Mouse (Mus musculus) liver (tissue): ENCODE results near the gene Bpgm.

ENCODE experiments used
- DNase-seq: peaks from one replicate; pipeline ENCODE4 v3.0.0-alpha.2; 2020; ENCODE audit warnings: mixed read lengths

Gene Bpgm

DNA sequence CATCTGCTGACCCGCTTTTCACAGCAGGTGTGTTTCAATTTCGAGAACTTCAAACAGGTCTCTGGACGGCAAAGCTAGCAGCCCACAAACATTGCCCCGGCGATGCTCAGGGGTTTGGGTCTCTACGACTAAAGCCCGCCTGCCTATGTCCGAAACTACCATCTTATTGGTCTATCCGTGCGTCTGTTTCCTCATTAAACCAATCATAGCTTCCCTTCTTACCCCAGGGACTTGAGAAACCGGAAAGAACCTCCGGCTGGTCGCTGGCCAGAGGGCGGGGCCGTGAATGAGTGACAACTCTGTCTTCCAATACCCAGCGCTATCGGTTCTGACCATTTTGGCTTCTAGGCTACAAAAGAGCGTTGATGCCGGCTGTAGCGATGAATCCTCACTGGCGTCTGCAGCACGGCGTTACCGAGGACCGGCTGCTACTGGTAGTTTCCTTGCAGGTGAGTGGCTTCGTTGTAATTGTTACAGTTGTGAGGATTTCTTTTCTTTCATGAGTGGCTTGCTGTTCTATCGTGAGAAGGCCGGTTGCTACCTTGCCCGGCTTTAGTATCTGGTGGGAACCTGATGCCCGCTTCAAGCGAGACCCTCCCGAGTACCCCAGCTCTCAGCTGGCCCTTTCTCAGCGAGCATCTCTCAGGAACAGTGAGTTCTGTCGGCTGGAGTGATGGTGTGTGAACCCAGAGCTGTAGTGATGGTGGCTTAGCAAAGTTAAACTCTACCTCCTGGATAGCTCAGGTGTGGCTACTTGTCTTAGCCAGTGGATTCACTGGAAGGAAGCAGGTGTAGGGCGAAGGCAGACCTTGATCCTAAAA lies at the start of gene Bpgm:
TSS of gene Bpgm (plus strand) at position 234 of the 821 bp plus-strand sequence.
- peak; percentile 98 for DNase-seq

DNA sequence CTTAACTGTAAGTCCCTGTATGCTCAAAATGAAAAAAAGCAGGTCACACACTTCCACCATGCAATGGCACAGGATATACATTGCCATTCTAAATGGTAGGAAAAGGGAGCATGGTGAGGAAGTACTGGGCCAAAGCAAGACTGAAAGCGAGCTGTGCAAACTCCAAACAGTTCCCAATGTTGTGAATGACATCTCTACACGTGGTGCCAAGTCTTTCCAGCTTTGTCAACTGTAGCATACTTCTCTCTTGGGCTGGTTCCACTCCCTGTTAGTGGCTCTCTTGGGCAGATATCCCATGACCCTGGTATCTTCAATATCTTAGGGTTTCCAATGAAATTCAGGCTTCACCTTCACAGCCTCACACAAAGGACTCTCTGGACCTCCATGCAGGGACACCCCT lies 37.0 kb upstream of the Bpgm start:
- no peak for DNase-seq

DNA sequence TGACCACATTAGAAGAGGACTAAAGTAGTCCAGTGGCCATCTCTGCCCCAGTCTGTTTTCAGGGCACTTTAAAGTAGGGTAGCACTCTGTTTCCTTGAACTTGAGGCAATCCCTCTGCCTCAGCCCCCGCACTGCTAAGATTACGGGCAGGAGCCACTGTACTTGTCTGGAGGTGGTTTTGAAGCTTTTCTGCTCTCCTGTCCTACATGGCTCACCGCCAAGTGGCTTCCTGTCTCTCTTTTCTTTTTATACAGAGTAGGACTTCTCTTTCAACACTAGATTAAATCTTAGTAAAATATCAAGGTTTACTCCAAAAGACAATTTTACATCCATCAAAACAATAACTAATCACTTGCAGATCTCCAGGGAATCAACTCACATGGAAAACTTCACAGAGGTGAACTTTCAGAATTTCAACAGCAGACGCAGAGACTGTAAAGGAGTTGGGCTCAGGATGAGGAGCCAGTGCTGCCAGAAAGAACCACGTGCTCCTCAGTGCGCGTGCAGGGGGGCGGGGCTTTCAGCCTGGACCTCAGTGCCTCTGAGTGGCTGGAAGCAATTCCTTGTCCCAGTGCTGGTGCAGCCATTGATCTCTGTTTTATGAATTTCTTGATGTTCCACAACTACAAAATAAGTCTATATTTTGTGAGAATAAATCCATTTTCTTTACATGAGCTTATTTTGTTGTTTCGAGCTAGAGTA lies 34.3 kb upstream of the Bpgm start:
- no peak for DNase-seq

DNA sequence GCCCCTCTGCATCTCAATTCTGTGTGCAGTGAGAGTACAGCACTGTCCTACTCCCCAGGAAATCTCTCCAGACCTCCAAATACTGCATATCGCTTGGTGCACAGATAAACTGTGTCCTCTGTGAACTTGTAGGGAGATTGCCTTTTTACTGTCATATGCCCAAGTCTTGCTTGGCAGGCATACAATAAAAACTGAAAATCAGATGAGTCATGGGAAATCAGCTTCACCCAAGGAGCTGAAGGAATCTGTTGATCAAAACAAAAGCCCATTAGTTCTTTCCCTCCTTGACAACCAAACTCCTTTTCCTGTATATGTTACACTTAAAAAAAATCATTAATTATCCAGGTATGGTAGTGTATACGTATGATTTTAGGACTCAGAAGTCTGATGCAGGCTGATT lies 32.2 kb upstream of the Bpgm start:
- no peak for DNase-seq

- peak; percentile 79 for DNase-seq
Measured at GRCm38 (mm10) chr6:34447961-34448360, 28.0 kb upstream of the Bpgm start.

- DNase-seq: no peak
Measured at GRCm38 (mm10) chr6:34448696-34449095, 27.3 kb upstream of the Bpgm start.

DNA sequence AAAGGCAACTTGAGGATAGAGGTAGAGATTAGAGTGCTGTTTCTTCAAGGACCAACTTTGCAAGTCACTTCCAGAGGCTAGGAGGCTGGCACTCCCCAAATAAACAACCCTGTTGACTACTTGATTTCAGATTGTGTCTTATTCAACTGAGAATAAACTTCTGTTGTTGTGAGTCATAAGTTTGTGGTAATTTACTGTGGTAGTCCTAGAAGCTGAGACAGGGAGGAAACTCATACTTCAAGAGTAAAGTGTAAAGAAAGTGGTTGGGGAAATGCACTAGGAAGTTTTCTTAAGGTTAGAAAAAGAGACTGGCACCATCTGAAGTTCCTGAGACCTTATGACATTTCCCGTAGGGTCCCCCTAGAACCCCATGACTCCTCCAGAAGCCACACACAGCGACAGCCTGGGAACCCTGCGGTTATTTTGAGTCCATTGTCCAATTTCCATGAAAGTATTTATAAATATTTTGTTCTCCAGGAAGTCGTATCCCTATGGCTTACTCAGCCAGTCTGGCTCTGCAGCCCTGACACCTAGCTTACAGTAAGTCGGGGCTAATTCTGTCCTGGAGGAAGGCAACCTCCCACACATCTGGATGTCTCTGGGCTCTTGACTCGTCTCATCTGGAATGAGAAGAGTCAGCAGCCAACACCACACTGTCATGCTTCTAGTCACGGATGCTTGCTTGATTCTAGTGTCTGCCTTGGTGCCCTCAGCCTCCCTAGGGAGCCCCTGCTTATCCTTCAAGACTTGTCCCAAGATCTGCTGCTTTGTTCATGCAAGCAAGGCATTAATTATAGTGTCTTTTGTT lies 22.8 kb upstream of the Bpgm start:
- no peak for DNase-seq

- DNase-seq: no peak
Measured at GRCm38 (mm10) chr6:34459456-34459855, 16.6 kb upstream of the Bpgm start.

DNA sequence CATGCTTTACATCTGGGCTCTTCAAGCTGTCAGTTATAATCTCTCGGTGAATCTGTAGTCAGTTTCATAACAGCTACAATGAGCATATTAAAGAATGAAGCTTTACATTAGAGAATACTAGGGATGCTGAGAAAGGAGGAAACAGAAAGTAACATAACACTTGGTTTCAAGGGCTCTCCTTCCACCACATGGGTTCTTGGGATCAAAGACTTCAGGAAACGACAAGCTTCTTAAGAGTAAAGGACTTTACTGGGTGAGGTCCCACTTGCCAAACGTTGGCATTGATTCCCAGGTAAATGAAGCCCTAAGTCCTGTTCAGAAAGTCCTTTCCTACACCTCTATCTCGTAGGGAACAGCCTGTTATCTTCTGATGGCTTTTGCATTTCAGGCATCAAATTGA lies 15.4 kb upstream of the Bpgm start:
- no peak for DNase-seq

DNA sequence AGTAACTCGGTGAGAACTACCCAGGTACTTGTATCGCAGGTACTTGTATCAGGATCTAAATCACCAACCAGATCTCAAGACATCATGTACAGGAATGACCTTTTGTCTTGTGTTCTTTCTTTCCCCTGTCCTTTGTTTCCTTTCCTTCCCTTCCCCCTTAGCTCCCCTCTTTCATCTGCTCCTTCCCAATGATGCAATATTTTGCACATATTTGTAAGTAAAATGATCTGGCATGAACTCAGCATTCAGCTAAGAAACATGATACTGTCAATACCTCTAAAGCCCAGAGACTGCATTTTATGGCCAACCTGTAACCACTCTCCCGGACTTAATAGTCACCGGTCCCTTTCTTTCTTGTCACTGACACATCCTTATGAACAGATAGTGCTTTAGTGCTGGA lies 12.4 kb upstream of the Bpgm start:
- no peak for DNase-seq

DNA sequence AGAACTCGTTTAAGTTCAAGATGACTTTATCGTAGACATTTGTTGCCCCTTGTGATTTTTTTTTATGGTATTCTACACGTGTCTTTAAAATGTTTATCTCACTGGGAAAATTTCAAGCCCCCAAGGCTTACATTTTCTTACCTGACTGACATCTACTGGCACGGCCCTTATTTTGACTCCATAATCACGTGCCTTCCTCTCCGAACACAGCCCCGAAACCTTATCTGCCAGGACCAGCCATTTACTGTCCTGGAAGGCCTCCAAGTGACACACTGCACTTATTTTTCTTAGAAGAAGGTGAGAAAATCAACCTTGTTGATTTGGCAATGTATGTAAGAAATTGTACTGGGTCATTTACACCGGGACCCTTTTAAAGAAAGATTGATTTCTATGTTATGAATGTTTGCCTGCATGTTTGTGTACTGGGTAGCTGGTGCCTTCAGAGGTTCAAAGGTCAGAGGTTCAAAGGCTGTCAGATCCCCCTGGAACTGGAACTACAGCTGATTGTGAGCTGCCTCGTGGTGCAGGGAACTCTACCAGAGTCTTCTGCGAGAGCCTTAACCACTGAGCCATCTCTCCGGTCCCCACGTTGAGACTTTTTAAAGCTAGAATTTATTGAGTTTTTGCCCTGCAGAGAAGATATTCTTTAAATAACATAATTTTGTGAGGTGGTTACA lies 4.4 kb upstream of the Bpgm start:
- peak; percentile 88 for DNase-seq

- no peak for DNase-seq
Measured at GRCm38 (mm10) chr6:34473346-34473745, 2.7 kb upstream of the Bpgm start.

DNA sequence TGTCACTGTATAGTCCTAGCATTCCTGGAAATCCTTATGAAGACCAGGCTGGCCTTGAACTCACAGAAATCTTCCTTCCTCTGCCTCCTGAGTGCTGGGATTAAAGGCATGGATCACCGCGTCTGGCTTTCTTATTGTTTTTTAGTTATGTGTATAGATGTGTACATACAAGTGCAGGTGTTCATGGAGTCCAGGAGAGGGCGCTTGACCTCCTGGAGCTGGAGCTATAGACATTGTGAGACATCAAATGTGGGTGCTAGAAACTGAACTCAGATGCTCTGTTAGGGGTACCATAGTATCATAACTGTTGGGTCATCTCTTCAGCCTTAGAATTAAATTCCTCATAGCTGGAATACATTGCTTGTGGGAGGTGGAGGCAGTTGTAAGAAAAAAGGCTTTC lies 2.0 kb upstream of the Bpgm start:
- DNase-seq: peak; percentile 58

- no peak for DNase-seq
Measured at GRCm38 (mm10) chr6:34475391-34475790, 616 bp upstream of the Bpgm start.

GRCm38 (mm10) chr6:34478036-34478435 lies 2.0 kb downstream of the Bpgm start:
- DNase-seq: no peak

GRCm38 (mm10) chr6:34478677-34479360 lies 2.8 kb downstream of the Bpgm start:
- peak; percentile 76 for DNase-seq

DNA sequence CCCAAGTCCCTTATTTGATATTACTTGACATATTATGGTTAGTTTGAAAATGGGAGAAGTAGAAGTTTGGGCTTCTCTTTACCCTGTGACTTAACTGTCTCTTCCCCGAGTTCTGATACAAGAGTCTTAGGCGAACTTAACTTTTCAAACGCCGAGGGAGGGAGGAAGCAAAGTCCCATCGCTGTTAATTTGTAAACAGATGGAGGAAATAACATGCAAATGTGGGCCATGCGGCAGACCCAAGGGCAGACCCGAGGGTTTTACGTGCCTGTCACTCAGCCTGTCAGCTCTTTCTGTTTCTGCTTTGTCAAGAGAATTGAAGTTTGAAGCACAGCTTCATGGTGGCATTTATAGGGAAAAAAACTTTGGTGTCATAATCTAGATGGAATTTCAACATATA lies 3.5 kb downstream of the Bpgm start:
- no peak for DNase-seq

DNA sequence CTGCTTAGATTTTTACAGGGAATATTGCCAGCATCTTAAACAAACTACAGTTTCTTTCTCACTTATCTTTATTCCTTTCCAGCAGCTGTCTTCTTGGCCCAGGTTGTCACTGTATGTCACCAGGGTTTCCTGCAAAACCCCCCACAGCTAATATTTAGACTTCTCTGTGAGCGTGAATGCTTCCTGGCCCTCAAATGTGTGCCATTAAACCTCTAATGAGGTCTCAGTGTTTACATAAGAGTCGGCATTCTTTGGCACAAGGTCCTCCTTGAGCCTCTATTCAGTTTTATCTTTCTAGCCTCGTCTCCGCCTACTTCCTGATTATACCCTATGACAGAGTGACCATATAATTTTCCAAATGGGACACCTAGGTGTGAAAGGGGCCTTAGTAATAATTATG lies 4.7 kb downstream of the Bpgm start:
- no peak for DNase-seq

GRCm38 (mm10) chr6:34481349-34481748 lies 5.3 kb downstream of the Bpgm start:
- no peak for DNase-seq

- no peak for DNase-seq
Measured at GRCm38 (mm10) chr6:34482842-34483241, 6.8 kb downstream of the Bpgm start.

- DNase-seq: no peak
Measured at GRCm38 (mm10) chr6:34483390-34483789, 7.4 kb downstream of the Bpgm start.

DNA sequence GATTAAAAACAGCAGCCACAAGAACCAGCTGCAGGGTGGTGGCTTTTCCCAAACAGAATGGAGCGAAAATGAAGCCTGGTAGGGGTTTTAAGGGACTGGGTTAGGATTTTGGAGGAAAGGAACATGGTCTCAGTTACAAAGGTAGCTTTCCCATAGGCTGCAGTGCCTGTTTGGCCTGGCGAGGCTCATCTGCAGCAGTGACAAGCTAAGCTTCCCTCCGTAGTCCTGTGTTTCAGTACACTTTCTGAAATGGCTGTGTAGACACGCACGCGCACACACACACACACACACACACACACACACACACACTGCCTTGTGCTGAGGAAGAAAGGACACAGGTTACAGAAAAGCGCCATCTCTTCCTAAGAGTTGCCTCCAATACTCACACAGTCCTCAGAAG lies 7.8 kb downstream of the Bpgm start:
- no peak for DNase-seq
